Mouse (Mus musculus): ENCODE data around the gene Max.

Gene Max

GRCm38 (mm10) chr12:76920398-76920797, 41.6 kb downstream of the Max start:
- DNase-seq (ENCODE audit: low spot score) = no peak

- no peak for DNase-seq (ENCODE audit: low spot score)
Observed at GRCm38 (mm10) chr12:76918855-76919254, 43.1 kb downstream of the Max start.

GRCm38 (mm10) chr12:76918113-76918512, 43.9 kb downstream of the Max start:
- no peak for DNase-seq (ENCODE audit: low spot score)

- DNase-seq (ENCODE audit: low spot score) = no peak
Observed at GRCm38 (mm10) chr12:76916163-76916562, 45.8 kb downstream of the Max start.

- no peak for DNase-seq (ENCODE audit: low spot score)
Observed at GRCm38 (mm10) chr12:76912193-76912592, 49.8 kb downstream of the Max start.

GRCm38 (mm10) chr12:76911171-76911726, 50.8 kb downstream of the Max start:
- DNase-seq (ENCODE audit: low spot score) = no peak

GRCm38 (mm10) chr12:76910258-76910940, 51.6 kb downstream of the Max start:
- peak; percentile 59 for DNase-seq (ENCODE audit: low spot score)

- peak; percentile 63 for DNase-seq (ENCODE audit: low spot score)
Observed at GRCm38 (mm10) chr12:76909218-76909617, 52.8 kb downstream of the Max start.

- no peak for DNase-seq (ENCODE audit: low spot score)
Observed at GRCm38 (mm10) chr12:76906278-76906677, 55.7 kb downstream of the Max start.

GRCm38 (mm10) chr12:76901508-76902294, 60.3 kb downstream of the Max start:
- DNase-seq (ENCODE audit: low spot score) = no peak

- DNase-seq (ENCODE audit: low spot score) = no peak
Observed at GRCm38 (mm10) chr12:76899261-76899975, 62.6 kb downstream of the Max start.

- DNase-seq (ENCODE audit: low spot score) = no peak
Observed at GRCm38 (mm10) chr12:76898141-76898540, 63.9 kb downstream of the Max start.

- no peak for DNase-seq (ENCODE audit: low spot score)
Observed at GRCm38 (mm10) chr12:76897006-76897405, 65.0 kb downstream of the Max start.

- no peak for DNase-seq (ENCODE audit: low spot score)
Observed at GRCm38 (mm10) chr12:76896566-76896965, 65.4 kb downstream of the Max start.

GRCm38 (mm10) chr12:76895777-76896176, 66.2 kb downstream of the Max start:
- DNase-seq (ENCODE audit: low spot score) = no peak

GRCm38 (mm10) chr12:76894792-76895559, 67.0 kb downstream of the Max start:
- DNase-seq (ENCODE audit: low spot score) = no peak

GRCm38 (mm10) chr12:76892910-76893695, 68.9 kb downstream of the Max start:
- DNase-seq (ENCODE audit: low spot score) = no peak

- DNase-seq (ENCODE audit: low spot score) = no peak
Observed at GRCm38 (mm10) chr12:76891160-76891559, 70.8 kb downstream of the Max start.

GRCm38 (mm10) chr12:76889404-76890184, 72.4 kb downstream of the Max start:
- DNase-seq (ENCODE audit: low spot score) = no peak

- no peak for DNase-seq (ENCODE audit: low spot score)
Observed at GRCm38 (mm10) chr12:76887941-76888340, 74.1 kb downstream of the Max start.

Data from spleen, adult 12 weeks (tissue).